Mouse (Mus musculus) Patski (cell line): ENCODE results near the gene Vps26a. TPM values are rescaled to one million over a fixed set of nuclear protein-coding genes. Genes with fewer than 3 reads are reported as not detected.
A peak's percentile ranks its signal among the peaks of the same experiment; 100 is the strongest.

Experiments used
- ATAC-seq: fragments of 100-300 bp; one replicate; pipeline ENCODE4 v1.8.0; 2021
- CTCF ChIA-PET: fragments of 350-600 bp; sonication (Branson Sonifier 250); formaldehyde crosslinking; loops from one replicate; lab custom pipeline; 2022; ENCODE audit warnings: inconsistent platforms; lab: Charles Lee
- POLR2A ChIA-PET: fragments of 350-600 bp; sonication (Branson Sonifier 250); formaldehyde crosslinking; loops from one replicate; lab custom pipeline; 2022; ENCODE audit warnings: antibody characterized with exemption, inconsistent platforms; lab: Charles Lee
- DNase-seq: peaks from one replicate; pipeline ENCODE4 v3.0.0-alpha.2; 2011; ENCODE audit warnings: low read depth, low spot score
- H3K27me3 ChIP-seq: fragments of 371-371 bp; one replicate; pipeline ENCODE4 v1.5.1; 2021
- CTCF ChIP-seq: fragments of 100-300 bp; IDR thresholded peaks from one replicate; pipeline ENCODE4 v1.5.1; 2021
- in situ Hi-C: fragments of 300-500 bp; cut with MboI; formaldehyde crosslinking; loops from 3 replicates; pipeline ENCODE4 v1.11.1; 2018; ENCODE audit warnings: low pct_unique_long_range_greater_than_20kb, mixed read lengths
- polyA plus RNA-seq: library from polyadenylated mRNA; unstranded; gene quantifications from one replicate; pipeline ENCODE4 v1.2.3, GENCODE M21; 2021

Gene Vps26a
- polyA plus RNA-seq, 1 experiment from 2014 or later, result 81.6 TPM

- TF ChIP-seq CTCF, result no peak
- ATAC-seq (no peak), DNase-seq (no peak)
- in situ Hi-C loops, result no loop called here
- ChIA-PET CTCF (no interaction called here), POLR2A (no interaction called here)
- no peaks in the 10 kb centered on the region for H3K27me3 ChIP-seq
Measured at GRCm38 (mm10) chr10:62419422-62419821, 67.2 kb downstream of the Vps26a start.

GRCm38 (mm10) chr10:62418831-62419356 lies 67.7 kb downstream of the Vps26a start:
- no peaks in the 10 kb centered on the region for H3K27me3 ChIP-seq
- no peak for ATAC-seq
- POLR2A ChIA-PET, result interaction anchor here (0.5 kb wide), 1 partner anchor 105 kb away, joined by 5 read pairs; no protein-coding TSS in a partner anchor
- no peak for TF ChIP-seq CTCF
- in situ Hi-C loops, result no loop called here
- CTCF ChIA-PET, result no interaction called here
- DNase-seq, result peak; percentile 77

- no peak for TF ChIP-seq CTCF
- in situ Hi-C loops, result no loop called here
- ATAC-seq (no peak), DNase-seq (no peak)
- ChIA-PET CTCF (interaction anchor here (1.4 kb wide), 1 partner anchor 13 kb away, joined by 3 read pairs; no protein-coding TSS in a partner anchor), POLR2A (no interaction called here)
- H3K27me3 ChIP-seq, result no peaks in the 10 kb centered on the region
Measured at GRCm38 (mm10) chr10:62413606-62413982, 73.0 kb downstream of the Vps26a start.

GRCm38 (mm10) chr10:62412906-62413605 lies 73.5 kb downstream of the Vps26a start:
- no peaks in the 10 kb centered on the region for H3K27me3 ChIP-seq
- TF ChIP-seq CTCF, result no peak
- peak; percentile 59 for ATAC-seq
- in situ Hi-C loops, result no loop called here
- ChIA-PET CTCF (interaction anchor here (1.2 to 1.4 kb wide), 2 partner anchors 14 to 152 kb away, joined by 3 read pairs; no protein-coding TSS in a partner anchor), POLR2A (interaction anchor here (0.6 kb wide), 1 partner anchor 164 kb away, joined by 4 read pairs; no protein-coding TSS in a partner anchor)
- DNase-seq, result no peak

GRCm38 (mm10) chr10:62411431-62412410 lies 74.9 kb downstream of the Vps26a start:
- POLR2A ChIA-PET, result interaction anchor here (0.7 kb wide), 1 partner anchor 36 kb away, joined by 4 read pairs; no protein-coding TSS in a partner anchor
- ATAC-seq, result no peak
- TF ChIP-seq CTCF, result no peak
- DNase-seq, result no peak
- CTCF ChIA-PET, result interaction anchor here (0.9 to 1.4 kb wide), 6 partner anchors 15 to 154 kb away, joined by 3 to 5 read pairs (median 3); no protein-coding TSS in a partner anchor
- no peaks in the 10 kb centered on the region for H3K27me3 ChIP-seq
- in situ Hi-C loops, result no loop called here

GRCm38 (mm10) chr10:62410943-62411342 lies 75.7 kb downstream of the Vps26a start:
- CTCF ChIA-PET, result interaction anchor here (0.6 to 1.4 kb wide), 11 partner anchors 15 to 164 kb away, joined by 3 to 5 read pairs (median 3); no protein-coding TSS in a partner anchor
- in situ Hi-C loops, result no loop called here
- ATAC-seq, result peak; percentile 45
- peak; percentile 92 for TF ChIP-seq CTCF
- no peaks in the 10 kb centered on the region for H3K27me3 ChIP-seq
- POLR2A ChIA-PET, result no interaction called here
- DNase-seq, result no peak

Other genes with a start within 250 kb of the Vps26a start
- 0.08 TPM for gene Tacr2, start 234.4 kb downstream of the Vps26a start, polyA plus RNA-seq
- 240 TPM for gene Hk1, start 106.9 kb downstream of the Vps26a start, polyA plus RNA-seq
- 0.22 TPM for gene Hkdc1, start 64.3 kb downstream of the Vps26a start, polyA plus RNA-seq
- gene 4930507D05Rik, start 37.3 kb downstream of the Vps26a start, polyA plus RNA-seq, result 0.24 TPM
- gene Supv3l1, start 37.1 kb downstream of the Vps26a start, polyA plus RNA-seq, result 37.2 TPM
- not detected for gene Srgn, start 40.6 kb upstream of the Vps26a start, polyA plus RNA-seq
- gene Kif1bp, start 91.7 kb upstream of the Vps26a start, polyA plus RNA-seq, result 66.2 TPM
- gene Ddx21, start 115.5 kb upstream of the Vps26a start, polyA plus RNA-seq, result 54.4 TPM
- gene Ddx50, start 164.4 kb upstream of the Vps26a start, polyA plus RNA-seq, result 85.3 TPM
- 0.06 TPM for gene Stox1, start 239.3 kb upstream of the Vps26a start, polyA plus RNA-seq